Mouse (Mus musculus) gastrocnemius, postnatal 4 days (tissue): ENCODE measurements around the gene Myef2. TPM values are rescaled to one million over a fixed set of nuclear protein-coding genes. Genes with fewer than 3 reads are reported as not detected.

Experiments
- DNase-seq, 2 experiments: peaks; one replicate each; pipeline ENCODE4 v3.0.0; 2021 to 2022; ENCODE audit warnings: low spot score in 2 of 2, mixed read lengths in 2 of 2
- total RNA-seq, 2 experiments: library from RNA; stranded (reverse); gene quantifications; 2 replicates each; pipeline ENCODE4 v1.2.3; 2021

Myef2 gene
- total RNA-seq, 2 experiments from 2014 or later: 33.7 to 37.5 TPM

DNA sequence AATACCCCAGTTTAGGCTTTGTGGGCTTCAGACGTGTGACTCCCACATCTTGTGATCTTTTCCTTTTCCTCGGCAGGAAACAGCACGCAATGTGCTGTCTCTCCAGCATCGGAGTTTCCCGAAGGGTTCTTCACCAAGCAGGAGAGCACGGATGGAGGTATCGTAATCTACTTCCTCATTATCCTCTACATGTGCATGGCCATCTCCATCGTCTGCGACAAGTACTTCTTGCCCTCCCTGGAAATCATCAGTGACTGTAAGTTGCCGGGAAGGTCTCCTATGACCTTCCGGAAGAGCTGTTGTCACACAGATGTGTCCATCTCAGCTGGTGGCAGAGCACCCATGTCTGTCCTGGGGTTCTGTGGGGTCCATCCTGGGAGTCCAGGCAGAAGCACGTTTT, 54.8 kb downstream of the Myef2 start:
- DNase-seq: no peak

DNA sequence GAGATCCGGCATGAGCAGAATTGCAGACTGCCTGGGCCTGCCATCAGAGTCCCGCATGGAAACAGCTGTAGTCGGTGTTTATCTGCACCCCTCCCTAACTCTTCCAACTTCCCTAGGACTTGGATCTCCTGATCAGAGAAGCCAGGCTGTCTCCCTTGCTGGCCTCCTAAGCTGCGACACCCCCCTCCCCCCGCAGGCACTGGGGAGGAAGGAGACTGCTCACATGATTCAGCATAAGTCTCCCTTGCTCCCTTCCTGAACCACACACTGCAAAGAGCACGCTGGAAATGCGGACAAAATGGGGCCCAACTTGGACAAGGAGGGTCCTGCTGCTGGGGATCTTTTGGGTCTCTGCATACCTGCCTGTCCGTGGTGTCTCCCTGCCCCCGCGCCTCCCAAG, 55.6 kb downstream of the Myef2 start, which contains the start of gene Slc24a5:
Gene Slc24a5, plus strand, starts transcription at position 231 of the 400 bp plus-strand sequence.
- no peak for DNase-seq

DNA sequence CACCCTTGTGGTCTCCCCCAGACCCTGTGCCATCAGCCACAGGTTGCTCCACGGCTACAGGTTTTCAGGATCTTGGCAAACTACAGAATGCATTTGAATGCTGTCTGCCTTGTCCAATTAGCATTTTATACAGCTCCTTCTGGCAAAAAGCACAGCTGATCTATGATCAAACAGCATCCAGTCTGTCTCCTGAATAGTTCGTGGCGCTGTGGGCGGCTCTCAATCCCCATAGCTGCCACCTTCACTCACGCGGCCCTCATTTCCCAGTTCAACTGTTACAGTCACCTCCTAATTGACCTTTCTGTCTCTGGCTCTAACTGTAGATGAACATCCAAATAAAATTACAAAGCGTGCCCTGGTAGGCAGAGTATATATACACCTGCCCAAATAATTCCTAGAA, 56.1 kb downstream of the Myef2 start:
- DNase-seq: no peak

DNA sequence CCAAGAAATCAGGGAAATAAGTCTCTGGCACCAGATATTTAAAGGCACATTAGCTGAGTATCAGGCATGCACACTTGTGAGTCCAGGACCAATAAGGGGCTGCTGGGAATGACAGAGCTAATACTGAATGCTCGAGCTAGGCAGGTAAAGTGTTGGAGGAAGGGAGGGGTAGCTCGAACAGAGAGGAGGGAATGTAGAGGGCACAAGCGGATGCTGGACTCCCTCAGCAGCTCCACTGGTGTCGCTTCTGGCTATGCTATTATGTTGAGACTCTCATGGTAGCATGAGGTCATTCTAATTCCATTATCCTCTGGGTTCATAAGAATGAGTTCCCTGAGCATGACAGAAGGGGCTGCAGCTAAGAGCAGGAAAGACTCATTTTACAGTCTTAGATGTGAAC, 60.5 kb downstream of the Myef2 start:
- DNase-seq: no peak

DNA sequence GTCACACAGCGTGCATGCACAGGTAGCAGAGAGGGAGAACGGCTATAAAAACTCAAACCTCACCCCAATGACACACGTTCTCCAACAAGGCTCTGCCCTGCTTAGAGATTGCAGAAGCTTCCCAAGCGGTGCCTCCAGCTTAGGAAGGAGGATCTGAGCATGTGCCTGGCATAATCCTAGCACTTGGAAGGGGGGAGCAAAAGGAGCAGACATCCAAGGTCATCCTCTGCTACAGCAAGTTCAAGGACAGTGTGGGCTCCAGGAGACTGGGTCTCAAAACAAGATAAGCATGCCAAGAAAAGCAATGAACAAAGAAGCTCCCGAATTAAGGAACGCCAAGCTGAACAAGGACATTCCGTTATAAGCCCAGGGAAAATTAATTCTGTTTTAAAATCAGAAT, 62.0 kb downstream of the Myef2 start:
- DNase-seq: no peak

DNA sequence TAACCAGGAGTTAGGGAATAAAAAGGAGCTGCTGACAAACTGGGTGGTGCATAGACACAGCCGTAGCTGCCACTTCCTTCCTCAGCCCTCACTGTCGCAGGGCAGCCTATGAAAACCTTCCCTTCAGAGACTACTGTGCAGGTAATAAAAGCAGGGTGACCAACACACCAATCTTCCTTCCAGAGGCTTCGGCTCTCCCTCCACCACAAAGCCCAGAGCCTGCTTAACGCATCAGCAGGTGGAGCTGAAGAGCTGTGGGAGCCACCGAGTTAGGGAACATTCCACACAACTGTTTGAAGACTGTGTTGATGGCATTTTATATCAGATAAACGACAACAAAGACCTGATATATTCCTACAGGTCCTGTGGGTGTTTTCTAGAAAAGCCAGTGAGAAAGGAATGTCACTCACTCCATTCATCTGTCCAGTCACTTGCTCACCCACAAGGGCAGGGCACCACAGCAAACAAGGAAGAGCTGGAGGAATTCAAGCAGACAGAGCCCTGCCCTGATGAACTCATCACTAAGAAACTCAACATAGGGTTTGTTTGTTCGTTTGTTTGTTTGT, 66.1 kb downstream of the Myef2 start:
- no peak for DNase-seq

DNA sequence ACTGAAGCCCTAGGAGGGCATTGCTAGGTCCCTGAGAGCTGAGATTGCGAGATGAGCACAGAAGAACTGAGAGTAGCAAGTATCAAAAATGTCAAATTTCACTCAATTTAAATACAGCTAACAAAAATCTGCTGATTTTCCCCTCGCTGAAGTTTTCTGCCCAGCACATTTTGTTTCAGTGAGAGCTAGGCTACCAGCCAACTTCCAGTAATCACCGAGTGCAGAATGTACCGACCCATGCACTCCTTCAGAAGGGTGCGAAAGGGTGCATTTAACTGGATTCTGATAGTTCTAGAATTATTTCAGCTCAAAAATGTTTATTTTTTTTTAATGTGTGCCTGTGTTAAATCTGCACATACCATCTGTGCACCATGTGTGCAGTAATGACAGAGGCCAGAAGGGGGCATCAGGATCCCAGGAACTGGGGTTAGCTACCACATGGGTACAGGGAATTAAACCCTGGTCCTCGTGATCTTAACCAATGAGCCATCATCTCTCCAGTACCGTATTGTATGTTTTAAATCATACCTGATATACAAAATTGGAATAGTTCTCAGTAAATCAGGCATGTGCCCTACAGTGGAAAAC, 68.1 kb downstream of the Myef2 start:
- DNase-seq: no peak

Other genes with a start within 250 kb of the Myef2 start
- under 1 TPM; 0.32 to 0.49 TPM for gene Slc24a5, start 55.5 kb downstream of the Myef2 start, total RNA-seq
- gene Ctxn2, start 13.0 kb upstream of the Myef2 start, total RNA-seq: not detected
- gene Slc12a1, start 28.8 kb upstream of the Myef2 start, total RNA-seq: not detected
- gene Dut, start 123.5 kb upstream of the Myef2 start, total RNA-seq: 10 to 100 TPM; 37.3 to 39.8 TPM